Mouse (Mus musculus) intestine, postnatal 0 days (tissue): Measurements from ENCODE around the gene Eif5b. TPM values are rescaled to one million over a fixed set of nuclear protein-coding genes. Genes with fewer than 3 reads are reported as not detected.
A peak's percentile ranks its signal among the peaks of the same experiment; 100 is the strongest.
"Not testable (repeated sequence)": the region's sequence is repeated elsewhere in the genome, so short reads cannot be mapped to it uniquely, and the experiment has no call there.

Experiments used
- ATAC-seq: fragments of 200-750 bp; cut with Nextera tagmentation; 2 replicates; pipeline ENCODE4 v1.8.0; 2017; ENCODE audit warnings: mild to moderate bottlenecking, moderate TSS enrichment, moderate library complexity
- H3K27ac ChIP-seq: fragments of 300-500 bp; sonication (generic); 2 replicates; pipeline ENCODE4 v1.5.1; 2014; ENCODE audit warnings: mild to moderate bottlenecking, low read depth, low read length, moderate library complexity
- H3K27me3 ChIP-seq: fragments of 300-500 bp; sonication (generic); replicated peaks from 2 replicates; pipeline ENCODE4 v1.6.1; 2014; ENCODE audit warnings: low read length, mixed read lengths; ENCODE audit not compliant: control insufficient read depth, insufficient read depth
- H3K36me3 ChIP-seq: fragments of 300-500 bp; sonication (generic); 2 replicates; pipeline ENCODE4 v1.6.1; 2014; ENCODE audit warnings: mild to moderate bottlenecking, moderate library complexity; ENCODE audit not compliant: control insufficient read depth, insufficient read depth
- H3K4me1 ChIP-seq: fragments of 300-500 bp; sonication (generic); replicated peaks from 2 replicates; pipeline ENCODE4 v1.6.1; 2014; ENCODE audit warnings: antibody characterized with exemption, low read length, mixed read lengths; ENCODE audit not compliant: control insufficient read depth, insufficient read depth
- H3K4me2 ChIP-seq: fragments of 300-500 bp; sonication (generic); replicated peaks from 2 replicates; pipeline ENCODE4 v1.6.1; 2014; ENCODE audit warnings: low read depth, mild to moderate bottlenecking, moderate library complexity
- H3K4me3 ChIP-seq: fragments of 300-500 bp; sonication (generic); 2 replicates; pipeline ENCODE4 v1.5.1; 2014; ENCODE audit warnings: low read depth, low read length
- H3K9ac ChIP-seq: fragments of 300-500 bp; sonication (generic); 2 replicates; pipeline ENCODE4 v1.6.1; 2014; ENCODE audit warnings: mild to moderate bottlenecking, low read depth, low read length
- H3K9me3 ChIP-seq: fragments of 300-500 bp; sonication (generic); 2 replicates; pipeline ENCODE4 v1.6.1; 2016; ENCODE audit warnings: mixed run types; ENCODE audit not compliant: control insufficient read depth
- CTCF ChIP-seq: sonication (generic); IDR thresholded peaks from 2 replicates; pipeline ENCODE4 v1.5.1; 2016; ENCODE audit warnings: low read depth, mild to moderate bottlenecking, control low read depth, antibody characterized with exemption, moderate library complexity
- WGBS: fragments of 180-500 bp; shearing (Covaris S2); extraction: QIAGEN DNeasy Blood & Tissue Kit; methylation state at CpG from one replicate; pipeline ENCODE4 v1.1.7; 2014; 5-methylcytosine and 5-hydroxymethylcytosine counted together
- polyA plus RNA-seq: library from polyadenylated mRNA; unstranded; fragments of >200 nt; fragmentation: Nextera tagmentation; extraction: Ambion mirVana; gene quantifications from 2 replicates; pipeline ENCODE4 v1.2.1, GENCODE M21; 2015

Eif5b gene
- polyA plus RNA-seq, 1 experiment from 2014 or later: 14.8 TPM

DNA sequence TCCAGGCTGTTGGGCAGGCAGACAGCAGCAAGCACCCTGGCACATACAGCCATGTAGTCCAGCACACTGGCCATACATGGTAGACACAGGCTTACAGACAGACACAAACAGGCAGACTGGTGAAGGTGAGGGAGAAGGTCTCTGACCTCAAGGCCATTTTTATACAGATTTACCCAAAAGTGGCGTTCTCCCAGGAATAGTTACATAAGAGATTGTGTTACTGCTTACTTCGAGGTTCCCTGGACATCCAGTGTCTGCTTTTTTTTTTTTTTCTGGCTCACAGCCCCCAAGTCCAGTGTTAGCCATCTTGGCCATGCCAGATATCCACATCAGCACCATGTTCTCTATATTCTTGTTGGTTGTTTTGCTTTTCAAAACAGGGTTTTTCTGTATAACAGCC, 39.3 kb upstream of the Eif5b start:
- TF ChIP-seq CTCF: no peak
- 73% methylated on average over 2 of the region's 2 CpGs for WGBS
- no peak for ATAC-seq
- no peaks in the 10 kb centered on the region for H3K4me1 ChIP-seq
- no peaks in the 10 kb centered on the region for H3K9me3 ChIP-seq
- no peak overlapping the region for H3K4me2 ChIP-seq
- no peak overlapping the region for H3K4me3 ChIP-seq
- H3K27me3 ChIP-seq: no peaks in the 10 kb centered on the region
- H3K27ac ChIP-seq: no peak overlapping the region
- no peaks in the 10 kb centered on the region for H3K36me3 ChIP-seq
- no peak overlapping the region for H3K9ac ChIP-seq

DNA sequence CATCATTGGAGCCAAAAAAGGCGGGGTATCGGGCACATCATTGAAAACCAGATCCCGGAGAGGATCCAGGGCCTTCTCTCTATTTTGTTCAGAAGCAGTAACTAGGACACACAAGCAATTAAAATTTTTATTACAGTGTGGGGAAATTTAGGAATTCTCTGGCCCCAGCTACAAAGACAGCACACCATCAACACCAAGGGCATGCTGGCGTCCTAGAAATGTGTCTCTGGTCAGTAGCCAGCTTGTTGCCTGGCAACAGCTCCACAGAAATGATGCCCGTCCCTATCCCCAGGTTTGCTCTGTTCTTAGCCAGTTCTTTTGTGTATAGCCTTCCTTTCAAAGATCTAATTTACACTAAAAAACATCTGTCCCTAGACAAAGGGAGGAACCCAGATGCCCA, 38.3 kb upstream of the Eif5b start:
- Histone ChIP-seq H3K27ac (no peak overlapping the region), H3K9ac (no peak overlapping the region), H3K4me3 (no peak overlapping the region), H3K27me3 (no peaks in the 10 kb centered on the region), H3K9me3 (no peaks in the 10 kb centered on the region), H3K36me3 (no peaks in the 10 kb centered on the region), H3K4me2 (no peak overlapping the region), H3K4me1 (no peaks in the 10 kb centered on the region)
- ATAC-seq: no peak
- WGBS: 73% methylated on average over 5 of the region's 5 CpGs
- no peak for TF ChIP-seq CTCF

DNA sequence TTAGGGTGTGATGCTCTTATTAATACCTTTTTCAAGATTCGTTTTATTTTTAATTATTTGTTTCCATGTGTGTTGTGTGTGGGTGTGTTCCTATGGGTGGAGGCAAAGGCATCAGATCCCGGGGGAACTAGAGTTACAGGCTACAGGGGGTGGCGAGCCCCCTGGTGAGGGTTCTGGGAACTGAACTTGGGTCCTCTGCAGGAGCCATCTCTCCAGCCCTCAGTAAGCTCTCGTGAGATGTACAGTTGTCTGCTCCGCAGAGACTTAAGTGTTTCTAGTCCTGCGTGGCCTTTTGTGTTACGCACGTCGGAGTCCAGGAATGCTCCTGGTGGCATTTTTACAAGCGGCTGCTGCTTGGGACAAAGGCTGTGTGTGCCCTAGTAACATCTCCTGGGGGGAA, 32.2 kb upstream of the Eif5b start:
- 67% methylated on average over 10 of the region's 10 CpGs for WGBS
- Histone ChIP-seq H3K9me3 (no peaks in the 10 kb centered on the region), H3K4me1 (no peaks in the 10 kb centered on the region), H3K4me3 (no peak overlapping the region), H3K9ac (no peak overlapping the region), H3K27ac (no peak overlapping the region), H3K36me3 (no peaks in the 10 kb centered on the region), H3K4me2 (no peak overlapping the region), H3K27me3 (no peaks in the 10 kb centered on the region)
- TF ChIP-seq CTCF: no peak
- no peak for ATAC-seq

DNA sequence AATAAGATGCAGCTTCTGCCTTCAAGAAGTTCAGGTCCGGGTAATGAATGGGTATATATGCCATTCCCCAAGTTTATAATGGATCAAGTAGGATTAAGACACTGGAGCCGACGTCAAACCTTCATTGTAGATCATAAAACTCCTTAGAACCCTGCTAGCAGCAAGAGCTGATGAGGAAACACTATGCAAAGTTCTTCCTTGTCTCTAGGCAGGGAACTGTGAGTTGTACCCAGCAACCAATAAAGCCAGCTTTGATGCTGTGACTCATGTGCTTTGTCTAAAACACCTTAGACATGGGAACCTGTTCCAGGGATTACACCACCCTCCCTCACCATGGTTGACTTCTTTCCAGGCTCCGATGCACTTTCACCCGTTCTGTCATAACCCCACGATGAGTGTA, 29.1 kb upstream of the Eif5b start:
- 65% methylated on average over 6 of the region's 6 CpGs for WGBS
- no peaks in the 10 kb centered on the region for H3K9me3 ChIP-seq
- no peak overlapping the region for H3K4me2 ChIP-seq
- ATAC-seq: peak; percentile 4; the same call in 1 of the 2 replicates
- no peak overlapping the region for H3K27ac ChIP-seq
- H3K9ac ChIP-seq: no peak overlapping the region
- no peak overlapping the region for H3K4me3 ChIP-seq
- no peaks in the 10 kb centered on the region for H3K4me1 ChIP-seq
- no peaks in the 10 kb centered on the region for H3K36me3 ChIP-seq
- no peak for TF ChIP-seq CTCF
- no peaks in the 10 kb centered on the region for H3K27me3 ChIP-seq

DNA sequence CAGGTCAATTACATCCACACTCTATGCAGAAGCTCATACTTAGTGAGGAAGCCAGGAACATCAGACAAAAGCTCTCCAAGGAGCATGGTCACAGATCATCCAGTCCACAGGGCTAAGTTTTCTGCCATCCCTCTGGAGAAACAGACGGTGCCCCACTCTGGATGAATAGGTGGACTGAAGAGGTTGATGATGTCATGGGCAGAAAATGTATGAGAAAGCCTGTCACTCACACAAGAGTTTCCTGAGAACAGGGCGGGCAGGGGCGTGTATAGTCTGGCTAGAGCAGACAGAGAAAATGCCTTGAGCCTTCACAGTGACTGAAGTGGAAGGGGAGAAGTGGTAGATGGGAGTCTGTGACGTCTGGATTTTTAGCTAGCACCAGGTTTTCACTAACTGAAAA, 26.3 kb upstream of the Eif5b start:
- TF ChIP-seq CTCF: no peak
- Histone ChIP-seq H3K9ac (no peak overlapping the region), H3K9me3 (no peaks in the 10 kb centered on the region), H3K27me3 (no peaks in the 10 kb centered on the region), H3K36me3 (no peaks in the 10 kb centered on the region), H3K27ac (no peak overlapping the region), H3K4me1 (no peaks in the 10 kb centered on the region), H3K4me3 (no peak overlapping the region), H3K4me2 (no peak overlapping the region)
- WGBS: 50% methylated on average over 4 of the region's 4 CpGs
- no peak for ATAC-seq

DNA sequence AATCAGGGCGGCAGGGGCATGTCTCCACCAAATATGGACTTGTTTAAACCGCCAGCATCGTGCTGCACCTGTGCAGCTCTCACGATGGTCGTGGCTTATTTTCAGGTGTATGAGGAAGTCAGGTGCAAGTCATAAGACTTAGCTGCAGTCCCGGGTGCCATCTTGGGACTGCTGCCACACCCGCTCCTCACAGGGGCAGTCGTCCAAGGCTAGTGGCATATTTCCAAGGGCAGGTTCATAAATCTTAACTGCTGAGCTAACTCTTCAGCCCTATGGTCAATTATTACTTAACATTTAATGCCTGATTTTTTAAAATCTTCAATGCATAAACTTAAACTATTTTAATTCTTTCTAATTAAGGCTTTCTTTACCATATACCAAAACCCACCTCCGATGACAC, 21.1 kb upstream of the Eif5b start:
- not testable (repeated sequence) for H3K4me2 ChIP-seq, ATAC-seq, H3K9ac ChIP-seq, H3K4me1 ChIP-seq, H3K9me3 ChIP-seq, H3K27ac ChIP-seq, H3K27me3 ChIP-seq, H3K36me3 ChIP-seq, H3K4me3 ChIP-seq
- WGBS: 54% methylated on average over 9 of the region's 9 CpGs

DNA sequence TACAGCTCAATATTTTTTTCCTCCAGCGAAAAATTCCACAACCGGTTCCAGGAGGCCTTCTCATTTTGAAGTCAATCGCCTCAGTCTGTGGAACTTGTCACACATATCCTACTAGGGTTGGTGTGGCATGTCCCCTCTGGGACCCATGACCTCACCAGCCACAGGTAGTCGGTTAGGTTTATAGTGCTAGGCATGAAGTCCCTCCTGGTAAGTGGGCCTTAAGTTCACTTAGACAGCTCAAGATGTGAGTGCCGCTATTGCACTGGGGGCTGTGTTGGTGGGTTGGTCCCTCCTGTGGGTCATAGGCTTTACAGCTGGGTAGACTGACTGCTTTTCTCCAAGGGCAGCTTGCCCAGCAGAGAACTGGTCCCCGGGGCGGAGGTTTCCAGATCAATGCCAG, 20.5 kb upstream of the Eif5b start:
- Histone ChIP-seq H3K4me3 (no peak overlapping the region), H3K27ac (no peak overlapping the region), H3K36me3 (no peaks in the 10 kb centered on the region), H3K9ac (no peak overlapping the region), H3K27me3 (no peaks in the 10 kb centered on the region), H3K9me3 (no peaks in the 10 kb centered on the region), H3K4me1 (no peaks in the 10 kb centered on the region), H3K4me2 (no peak overlapping the region)
- no peak for TF ChIP-seq CTCF
- no peak for ATAC-seq
- WGBS: 88% methylated on average over 7 of the region's 7 CpGs
